ENCODE assay signal across 18 mouse cellular contexts in genomic region chr4:109273586-109274240, GRCm38 (mm10). TPM values are rescaled to one million over a fixed set of nuclear protein-coding genes. Genes with fewer than 3 reads are reported as not detected.
DNase-seq lines count a peak whose midpoint lies in the region; ATAC-seq and TF ChIP-seq lines count a peak whose summit lies in the region.
"Had no signal": no experiment of that assay in that cellular context is flagged by ENCODE, and none has a peak within 500 bp of the region (broad histone marks: within the 10 kb centered on the region; RNA-seq: fewer than 3 reads in every experiment).

No protein-coding gene starts in this region.

- H3K4me2 ChIP-seq in midbrain, postnatal 0 days (ENCODE audit: low read depth, low read length, poor library complexity, severe bottlenecking), result no peak overlapping the region
- H3K4me2 ChIP-seq in midbrain, embryonic 14.5 days (ENCODE audit: low read length), result no peak overlapping the region
- H3K4me2 ChIP-seq: embryonic facial prominence, embryonic 12.5 days; heart, embryonic 11.5 days; stomach, embryonic 15.5 days had no signal

- H3K9me3 ChIP-seq in midbrain, postnatal 0 days (ENCODE audit: low read length), result no peaks in the 10 kb centered on the region
- no peaks in the 10 kb centered on the region for H3K9me3 ChIP-seq in midbrain, embryonic 14.5 days (ENCODE audit: control insufficient read depth, low read length)
- no peaks in the 10 kb centered on the region for H3K9me3 ChIP-seq in midbrain, embryonic 10.5 days (replicated peaks)
- H3K9me3 ChIP-seq: embryonic facial prominence, embryonic 12.5 days; G1E; stomach, embryonic 15.5 days had no signal

- H3K4me3 ChIP-seq in gastrocnemius, adult 2 months, result no peak overlapping the region
- no peak overlapping the region for H3K4me3 ChIP-seq in midbrain, postnatal 0 days (ENCODE audit: low read depth, low read length)
- H3K4me3 ChIP-seq in midbrain, embryonic 14.5 days (replicated peaks; ENCODE audit: low read depth, low read length), result no peak overlapping the region
- no peak overlapping the region for H3K4me3 ChIP-seq in midbrain, embryonic 10.5 days
- H3K4me3 ChIP-seq: embryonic facial prominence, embryonic 12.5 days; stomach, embryonic 15.5 days had no signal

- 86% methylated on average over 2 of the region's 2 CpGs for WGBS in midbrain, postnatal 0 days
- 90% methylated on average over 2 of the region's 2 CpGs for WGBS in midbrain, embryonic 14.5 days
- WGBS in midbrain, embryonic 10.5 days, result 98% methylated on average over 2 of the region's 2 CpGs

- H3K27me3 ChIP-seq in midbrain, postnatal 0 days (ENCODE audit: insufficient read depth, low read length), result no peaks in the 10 kb centered on the region
- H3K27me3 ChIP-seq in midbrain, embryonic 14.5 days (ENCODE audit: control insufficient read depth, insufficient read depth, low read length), result no peaks in the 10 kb centered on the region
- no peaks in the 10 kb centered on the region for H3K27me3 ChIP-seq in midbrain, embryonic 10.5 days (ENCODE audit: low read depth, poor library complexity, severe bottlenecking)
- H3K27me3 ChIP-seq: embryonic facial prominence, embryonic 12.5 days; stomach, embryonic 15.5 days had no signal

- TF ChIP-seq CTCF in gastrocnemius, adult 2 months (IDR thresholded peaks at IDR 0.05), result no peak
- TF ChIP-seq CTCF in midbrain, postnatal 0 days (IDR thresholded peaks at IDR 0.05), result no peak

- H3K27ac ChIP-seq in gastrocnemius, adult 2 months, result peak overlapping the region; percentile 65
- no peak overlapping the region for H3K27ac ChIP-seq in midbrain, postnatal 0 days (ENCODE audit: low read depth, low read length)
- H3K27ac ChIP-seq in midbrain, embryonic 14.5 days (replicated peaks; ENCODE audit: low read depth, low read length), result no peak overlapping the region
- H3K27ac ChIP-seq in midbrain, embryonic 10.5 days (replicated peaks), result no peak overlapping the region
- H3K27ac ChIP-seq: embryonic facial prominence, embryonic 12.5 days; stomach, embryonic 15.5 days had no signal

- intact Hi-C loops in gastrocnemius, adult 2 months (cut with DNase I), result no loop called here

- no peaks in the 10 kb centered on the region for H3K4me1 ChIP-seq in midbrain, postnatal 0 days (ENCODE audit: insufficient read depth, low read length)
- no peaks in the 10 kb centered on the region for H3K4me1 ChIP-seq in midbrain, embryonic 14.5 days (ENCODE audit: control insufficient read depth, insufficient read depth, low read length)
- H3K4me1 ChIP-seq in midbrain, embryonic 10.5 days, result no peaks in the 10 kb centered on the region
- H3K4me1 ChIP-seq: embryonic facial prominence, embryonic 12.5 days; stomach, embryonic 15.5 days had no signal

- no peak overlapping the region for H3K9ac ChIP-seq in midbrain, postnatal 0 days (replicated peaks; ENCODE audit: low read length, poor library complexity, severe bottlenecking)
- no peak overlapping the region for H3K9ac ChIP-seq in midbrain, embryonic 14.5 days (replicated peaks; ENCODE audit: low read length)
- H3K9ac ChIP-seq: embryonic facial prominence, embryonic 12.5 days; stomach, embryonic 15.5 days had no signal

- no peaks in the 10 kb centered on the region for H3K36me3 ChIP-seq in midbrain, postnatal 0 days (ENCODE audit: insufficient read depth, low read length)
- no peaks in the 10 kb centered on the region for H3K36me3 ChIP-seq in midbrain, embryonic 14.5 days (ENCODE audit: control insufficient read depth, insufficient read depth, low read length)
- H3K36me3 ChIP-seq in midbrain, embryonic 10.5 days, result no peaks in the 10 kb centered on the region
- H3K36me3 ChIP-seq: embryonic facial prominence, embryonic 12.5 days; G1E; stomach, embryonic 15.5 days had no signal

- DNase-seq in gastrocnemius, adult 2 months, result peak; percentile 30
- no peak for DNase-seq in gastrocnemius, postnatal 4 days (ENCODE audit: low spot score in 2 of 2)
- DNase-seq in midbrain, postnatal 0 days (ENCODE audit: low spot score), result peak; percentile 22
- DNase-seq in midbrain, embryonic 14.5 days, result no peak
- peak; percentile 20 for DNase-seq in brain, adult 2 months (ENCODE audit: low read depth, low spot score)
- DNase-seq in right cerebral cortex, postnatal 4 days, result no peak
- DNase-seq in midbrain, embryonic 10.5 days (ENCODE audit: low spot score), result no peak
- DNase-seq: adrenal gland, postnatal 25 days; B cell, adult 2 months; heart, postnatal 36 days; kidney, adult 9 months; thymus, postnatal 36 days had no signal

- ATAC-seq in midbrain, postnatal 0 days (ENCODE audit: low FRiP score), result no peak
- no peak for ATAC-seq in midbrain, embryonic 14.5 days (ENCODE audit: low FRiP score, low TSS enrichment)

RNA-seq across cellular contexts. Expression of gene Eps15, which starts 6.4 kb away (rescaled TPM):
- total RNA-seq in gastrocnemius, adult 2 months (2021), result 10 to 100 TPM; 67.6 to 83.7 TPM
- total RNA-seq in gastrocnemius, postnatal 4 days (2021), result 10 to 100 TPM; 51.0 to 55.5 TPM
- total RNA-seq in midbrain, postnatal 0 days (2014; rRNA removed), result 102 and 148 TPM in 2 replicates
- 57.6 and 58.7 TPM in 2 replicates for polyA plus RNA-seq in midbrain, postnatal 0 days (2015; fragmentation: Nextera tagmentation; extraction: Ambion mirVana)
- 48.6 and 77.5 TPM in 2 replicates for polyA plus RNA-seq in midbrain, embryonic 14.5 days (2014; fragmentation: Nextera tagmentation; extraction: Ambion mirVana)
- 34.1 and 42.4 TPM in 2 replicates for polyA plus RNA-seq in midbrain, embryonic 10.5 days (2016; fragmentation: Nextera tagmentation; extraction: Ambion mirVana)

RNA-seq across cellular contexts. Expression of gene Calr4, which starts 39.4 kb away (rescaled TPM):
- under 1 TPM in 1 of 2 experiments, not detected in 1; 0.15 TPM for total RNA-seq in gastrocnemius, adult 2 months (2021)
- total RNA-seq in gastrocnemius, postnatal 4 days (2021), result under 1 TPM in 1 of 2 experiments, not detected in 1; 0.34 TPM
- total RNA-seq in midbrain, postnatal 0 days (2014; rRNA removed), result 0.57 and 0.77 TPM in 2 replicates
- 0.41 and 0.80 TPM in 2 replicates for polyA plus RNA-seq in midbrain, postnatal 0 days (2015; fragmentation: Nextera tagmentation; extraction: Ambion mirVana)
- 0.57 and 0.80 TPM in 2 replicates for polyA plus RNA-seq in midbrain, embryonic 14.5 days (2014; fragmentation: Nextera tagmentation; extraction: Ambion mirVana)
- 0.07 and 0.27 TPM in 2 replicates for polyA plus RNA-seq in midbrain, embryonic 10.5 days (2016; fragmentation: Nextera tagmentation; extraction: Ambion mirVana)
- total RNA-seq: G1E; heart, postnatal 36 days; monocyte, adult 5-6 weeks had no signal
- polyA plus RNA-seq: liver, embryonic 16.5 days had no signal

Comparison
In these comparisons a context has a peak if more than half of its experiments do, and no peak if none do; other contexts are left out.
1. DNase-seq: peak in gastrocnemius, adult 2 months (single experiment), midbrain, postnatal 0 days (single experiment) and brain, adult 2 months (single experiment); none in gastrocnemius, postnatal 4 days (0 of 2), midbrain, embryonic 14.5 days (single experiment), right cerebral cortex, postnatal 4 days (single experiment) and midbrain, embryonic 10.5 days (single experiment).